Mouse (Mus musculus) lung, embryonic 15.5 days (tissue): ENCODE data around the gene Ruvbl2. TPM values are rescaled to one million over a fixed set of nuclear protein-coding genes. Genes with fewer than 3 reads are reported as not detected.

Experiments used
- ATAC-seq: fragments of 200-750 bp; cut with Nextera tagmentation; 2 replicates; pipeline ENCODE4 v1.8.0; 2017; ENCODE audit warnings: moderate number of reproducible peaks, borderline replicate concordance; ENCODE audit not compliant: low FRiP score, low TSS enrichment; ENCODE audit errors: extremely low read depth
- H3K27ac ChIP-seq: fragments of 300-500 bp; sonication (generic); 2 replicates; pipeline ENCODE4 v1.5.1; 2015; ENCODE audit warnings: moderate library complexity, mild to moderate bottlenecking, inconsistent platforms
- H3K27me3 ChIP-seq: fragments of 300-500 bp; sonication (generic); 2 replicates; pipeline ENCODE4 v1.6.1; 2015; ENCODE audit warnings: inconsistent platforms
- H3K36me3 ChIP-seq: fragments of 300-500 bp; sonication (generic); 2 replicates; pipeline ENCODE4 v1.6.1; 2015; ENCODE audit warnings: inconsistent platforms
- H3K4me1 ChIP-seq: fragments of 300-500 bp; sonication (generic); 2 replicates; pipeline ENCODE4 v1.6.1; 2015; ENCODE audit warnings: inconsistent platforms
- H3K4me2 ChIP-seq: fragments of 300-500 bp; sonication (generic); 2 replicates; pipeline ENCODE4 v1.6.1; 2015; ENCODE audit warnings: inconsistent platforms, mild to moderate bottlenecking, moderate library complexity
- H3K4me3 ChIP-seq: fragments of 300-500 bp; sonication (generic); 2 replicates; pipeline ENCODE4 v1.5.1; 2015; ENCODE audit warnings: mild to moderate bottlenecking, inconsistent platforms
- H3K9ac ChIP-seq: fragments of 300-500 bp; sonication (generic); 2 replicates; pipeline ENCODE4 v1.6.1; 2015; ENCODE audit warnings: inconsistent platforms
- H3K9me3 ChIP-seq: fragments of 300-500 bp; sonication (generic); 2 replicates; pipeline ENCODE4 v1.6.1; 2016; ENCODE audit warnings: inconsistent platforms
- WGBS: fragments of 180-500 bp; shearing (Covaris S2); methylation state at CpG from one replicate; pipeline ENCODE4 v1.1.7; 2015; 5-methylcytosine and 5-hydroxymethylcytosine counted together
- polyA plus RNA-seq: library from polyadenylated mRNA; unstranded; fragments of >200 nt; fragmentation: Nextera tagmentation; extraction: Ambion mirVana; gene quantifications from 2 replicates; pipeline ENCODE4 v1.2.1, GENCODE M21; 2015

Gene Ruvbl2
- polyA plus RNA-seq, 1 experiment from 2014 or later, result 161 TPM

GRCm38 (mm10) chr7:45417962-45418492, 19.9 kb downstream of the Ruvbl2 start:
- no peak overlapping the region for H3K27ac ChIP-seq
- H3K36me3 ChIP-seq, result peaks cover 20% of the 10 kb centered on the region
- H3K4me3 ChIP-seq, result no peak overlapping the region
- H3K4me2 ChIP-seq, result no peak overlapping the region
- no peak for ATAC-seq
- H3K9ac ChIP-seq, result no peak overlapping the region
- peaks cover 74% of the 10 kb centered on the region for H3K27me3 ChIP-seq
- 11% methylated on average over 13 of the region's 13 CpGs for WGBS
- H3K9me3 ChIP-seq, result no peaks in the 10 kb centered on the region
- H3K4me1 ChIP-seq, result peaks cover 45% of the 10 kb centered on the region

DNA sequence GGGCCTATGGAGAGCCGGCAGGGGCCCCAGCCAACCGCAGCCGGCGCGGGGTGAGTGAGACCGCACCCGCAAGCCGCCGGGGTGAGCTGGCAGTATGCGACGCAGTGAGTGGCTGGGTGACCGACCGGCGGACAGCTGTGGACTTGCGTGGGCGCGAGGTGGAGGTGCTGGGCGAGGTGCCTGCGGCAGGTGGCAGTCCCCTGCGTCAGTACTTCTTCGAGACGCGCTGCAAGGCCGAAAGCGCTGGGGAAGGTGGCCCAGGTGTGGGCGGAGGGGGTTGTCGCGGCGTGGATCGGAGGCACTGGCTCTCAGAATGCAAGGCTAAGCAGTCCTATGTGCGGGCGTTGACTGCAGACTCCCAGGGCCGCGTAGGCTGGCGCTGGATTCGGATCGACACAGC, 22.3 kb downstream of the Ruvbl2 start:
- Histone ChIP-seq H3K4me1 (peaks cover 45% of the 10 kb centered on the region), H3K27me3 (peaks cover 91% of the 10 kb centered on the region), H3K4me2 (peak overlapping the region; percentile 95), H3K27ac (no peak overlapping the region), H3K36me3 (no peaks in the 10 kb centered on the region), H3K9me3 (no peaks in the 10 kb centered on the region), H3K9ac (no peak overlapping the region), H3K4me3 (peak overlapping the region; percentile 22)
- 11% methylated on average over 37 of the region's 37 CpGs for WGBS
- no peak for ATAC-seq

GRCm38 (mm10) chr7:45414740-45415224, 23.1 kb downstream of the Ruvbl2 start:
- Histone ChIP-seq H3K4me1 (peaks cover 39% of the 10 kb centered on the region), H3K36me3 (no peaks in the 10 kb centered on the region), H3K4me2 (peak overlapping the region; percentile 95), H3K4me3 (peak overlapping the region; percentile 55; the same call in 1 of the 2 replicates), H3K9me3 (no peaks in the 10 kb centered on the region), H3K27ac (no peak overlapping the region), H3K9ac (no peak overlapping the region), H3K27me3 (peaks cover 92% of the 10 kb centered on the region)
- WGBS, result 39% methylated on average over 12 of the region's 12 CpGs
- no peak for ATAC-seq

GRCm38 (mm10) chr7:45413864-45414739, 23.8 kb downstream of the Ruvbl2 start:
- Histone ChIP-seq H3K4me2 (peak overlapping the region; percentile 95), H3K27me3 (peaks cover 95% of the 10 kb centered on the region), H3K9ac (peak overlapping the region; percentile 48), H3K9me3 (no peaks in the 10 kb centered on the region), H3K4me1 (peaks cover 38% of the 10 kb centered on the region), H3K36me3 (no peaks in the 10 kb centered on the region), H3K27ac (peak overlapping the region; percentile 84), H3K4me3 (peak overlapping the region; percentile 55)
- 2% methylated on average over 26 of the region's 27 CpGs for WGBS
- peak; percentile 54 for ATAC-seq

DNA sequence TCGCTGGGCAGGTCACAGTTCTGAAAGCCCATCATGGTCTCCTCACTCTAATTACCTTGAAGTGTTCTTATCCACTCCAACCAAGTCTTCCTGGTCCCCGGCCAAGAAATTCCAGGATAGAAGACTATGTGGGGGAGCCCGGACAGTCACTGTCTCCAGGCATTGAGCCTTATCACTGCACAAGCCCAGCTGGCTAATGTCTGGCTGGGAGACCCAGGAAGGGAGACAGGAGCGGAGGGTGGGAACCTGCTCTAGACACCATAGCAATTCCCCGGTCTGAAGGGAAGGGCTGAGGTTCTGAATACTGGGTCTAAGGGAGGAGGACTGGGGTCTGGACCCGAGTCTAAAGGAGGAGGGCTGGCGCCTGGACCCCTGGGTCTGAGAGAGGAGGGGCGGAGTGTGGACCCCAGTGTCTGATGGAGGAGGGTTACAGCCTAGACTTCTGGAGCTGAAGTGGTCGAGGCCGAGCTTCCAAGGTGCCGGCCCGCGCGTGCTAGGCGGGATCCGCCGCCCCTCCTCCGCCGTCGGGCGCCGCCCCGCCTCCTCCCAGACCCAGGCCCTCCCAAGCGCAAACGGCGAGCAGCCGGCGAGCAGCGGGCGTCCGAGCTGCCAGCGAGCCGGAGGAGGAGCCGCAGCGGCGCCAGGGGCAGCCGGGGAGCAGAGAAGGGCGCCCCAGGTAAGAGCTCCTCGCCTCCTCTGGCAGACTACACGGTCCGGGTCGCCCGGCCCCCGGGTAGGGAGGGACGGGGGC, 24.6 kb downstream of the Ruvbl2 start, which contains the start of gene Ntf5:
TSS of gene Ntf5 (plus strand) at position 583 of the 751 bp plus-strand sequence.
- ATAC-seq, result peak; percentile 52
- under 1% methylated on average over 44 of the region's 45 CpGs for WGBS
- Histone ChIP-seq H3K27ac (peak within 1 kb of the TSS; percentile 84), H3K36me3 (no peaks in the 10 kb centered on the region), H3K4me2 (peak within 1 kb of the TSS; percentile 95), H3K9me3 (no peaks in the 10 kb centered on the region), H3K27me3 (peaks cover 96% of the 10 kb centered on the region), H3K9ac (peak within 1 kb of the TSS; percentile 48), H3K4me1 (peaks cover 34% of the 10 kb centered on the region), H3K4me3 (peak within 1 kb of the TSS; percentile 55)

DNA sequence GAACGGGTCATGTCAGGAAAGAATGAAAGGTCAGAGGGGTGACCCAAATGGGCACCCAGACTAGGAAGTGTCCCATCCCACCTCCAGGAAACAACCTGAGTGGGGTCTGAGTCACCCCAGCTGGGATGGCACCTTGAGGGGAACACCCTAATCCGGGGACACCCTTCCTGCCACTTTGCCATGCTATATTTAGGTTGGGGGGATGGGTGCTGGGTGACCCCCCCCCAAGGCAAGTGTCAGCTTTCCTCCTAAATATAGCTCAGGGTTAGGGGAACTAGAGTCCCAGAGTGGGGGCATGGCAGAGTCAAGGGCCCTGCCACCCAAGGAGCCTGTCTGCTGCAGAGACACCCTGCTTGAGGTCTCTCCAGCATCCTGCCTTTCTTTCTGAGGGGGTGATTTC, 25.5 kb downstream of the Ruvbl2 start:
- Histone ChIP-seq H3K4me2 (no peak overlapping the region), H3K27ac (no peak overlapping the region), H3K4me3 (no peak overlapping the region), H3K9ac (no peak overlapping the region), H3K36me3 (no peaks in the 10 kb centered on the region), H3K4me1 (peaks cover 25% of the 10 kb centered on the region), H3K9me3 (no peaks in the 10 kb centered on the region), H3K27me3 (peaks cover 96% of the 10 kb centered on the region)
- WGBS, result 63% methylated on average over 2 of the region's 2 CpGs
- no peak for ATAC-seq

GRCm38 (mm10) chr7:45409497-45410163, 28.3 kb downstream of the Ruvbl2 start:
- H3K36me3 ChIP-seq, result no peaks in the 10 kb centered on the region
- WGBS, result 80% methylated on average over 8 of the region's 8 CpGs
- no peak overlapping the region for H3K4me2 ChIP-seq
- no peak overlapping the region for H3K9ac ChIP-seq
- H3K27ac ChIP-seq, result no peak overlapping the region
- no peaks in the 10 kb centered on the region for H3K9me3 ChIP-seq
- no peak for ATAC-seq
- peaks cover 31% of the 10 kb centered on the region for H3K4me1 ChIP-seq
- no peak overlapping the region for H3K4me3 ChIP-seq
- H3K27me3 ChIP-seq, result peaks cover 95% of the 10 kb centered on the region

DNA sequence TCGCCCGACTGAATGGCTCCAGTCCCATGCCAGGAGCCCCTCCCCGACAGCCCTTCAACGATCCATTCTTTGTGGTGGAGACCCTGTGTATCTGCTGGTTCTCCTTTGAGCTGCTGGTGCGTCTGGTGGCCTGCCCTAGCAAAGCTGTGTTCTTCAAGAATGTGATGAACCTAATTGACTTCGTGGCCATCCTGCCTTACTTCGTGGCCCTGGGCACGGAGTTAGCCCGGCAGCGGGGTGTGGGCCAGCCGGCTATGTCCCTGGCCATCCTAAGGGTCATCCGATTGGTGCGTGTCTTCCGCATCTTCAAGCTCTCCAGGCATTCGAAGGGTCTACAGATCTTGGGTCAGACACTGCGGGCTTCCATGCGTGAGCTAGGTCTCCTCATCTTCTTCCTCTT, 28.9 kb downstream of the Ruvbl2 start:
- no peak for ATAC-seq
- Histone ChIP-seq H3K4me1 (peaks cover 26% of the 10 kb centered on the region), H3K4me3 (no peak overlapping the region), H3K9ac (no peak overlapping the region), H3K27ac (no peak overlapping the region), H3K4me2 (no peak overlapping the region), H3K27me3 (peaks cover 88% of the 10 kb centered on the region), H3K9me3 (no peaks in the 10 kb centered on the region), H3K36me3 (no peaks in the 10 kb centered on the region)
- 83% methylated on average over 17 of the region's 17 CpGs for WGBS

- no peak for ATAC-seq
- no peaks in the 10 kb centered on the region for H3K9me3 ChIP-seq
- H3K4me2 ChIP-seq, result no peak overlapping the region
- peaks cover 20% of the 10 kb centered on the region for H3K4me1 ChIP-seq
- H3K9ac ChIP-seq, result no peak overlapping the region
- peaks cover 82% of the 10 kb centered on the region for H3K27me3 ChIP-seq
- WGBS, result 66% methylated on average over 7 of the region's 7 CpGs
- H3K4me3 ChIP-seq, result no peak overlapping the region
- H3K27ac ChIP-seq, result no peak overlapping the region
- H3K36me3 ChIP-seq, result no peaks in the 10 kb centered on the region
Observed at GRCm38 (mm10) chr7:45408351-45408750, 29.5 kb downstream of the Ruvbl2 start.

DNA sequence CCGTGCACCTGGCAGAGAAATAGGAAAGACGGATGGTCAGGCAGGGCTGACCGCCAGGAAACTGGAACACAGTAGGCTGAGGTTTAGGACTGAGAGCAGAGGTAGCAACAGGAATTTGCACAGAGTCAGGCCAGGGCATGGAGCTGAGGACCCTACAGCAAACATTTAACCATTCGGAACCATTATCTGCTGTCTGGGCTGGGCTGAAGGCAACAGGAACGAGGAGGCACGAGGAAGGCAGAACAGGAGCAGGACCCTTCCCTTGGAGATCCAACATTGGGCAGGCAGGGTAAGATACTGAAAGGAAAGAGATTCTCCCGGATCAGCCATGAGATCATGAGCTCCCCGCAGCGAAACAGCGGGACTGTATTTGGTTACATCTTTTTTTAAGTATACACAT, 30.1 kb downstream of the Ruvbl2 start:
- ATAC-seq, result no peak
- peaks cover 77% of the 10 kb centered on the region for H3K27me3 ChIP-seq
- no peaks in the 10 kb centered on the region for H3K9me3 ChIP-seq
- H3K4me1 ChIP-seq, result peaks cover 16% of the 10 kb centered on the region
- no peak overlapping the region for H3K4me2 ChIP-seq
- no peak overlapping the region for H3K9ac ChIP-seq
- H3K4me3 ChIP-seq, result no peak overlapping the region
- no peaks in the 10 kb centered on the region for H3K36me3 ChIP-seq
- H3K27ac ChIP-seq, result no peak overlapping the region
- 73% methylated on average over 10 of the region's 10 CpGs for WGBS
